Mouse (Mus musculus) lung, embryonic 14.5 days (tissue): Measurements from ENCODE around the gene Colgalt1. TPM values are rescaled to one million over a fixed set of nuclear protein-coding genes. Genes with fewer than 3 reads are reported as not detected.
A peak's percentile ranks its signal among the peaks of the same experiment; 100 is the strongest.

Experiments used
- ATAC-seq: fragments of 200-750 bp; cut with Nextera tagmentation; 2 replicates; pipeline ENCODE4 v1.8.0; 2017; ENCODE audit warnings: mild to moderate bottlenecking, moderate TSS enrichment, moderate library complexity; ENCODE audit not compliant: insufficient read depth
- DNase-seq: peaks from one replicate; pipeline ENCODE4 v3.0.0-alpha.2; 2015
- H3K27ac ChIP-seq: fragments of 300-500 bp; sonication (generic); 2 replicates; pipeline ENCODE4 v1.5.1; 2014; ENCODE audit warnings: low read depth, mild to moderate bottlenecking, moderate library complexity
- H3K27me3 ChIP-seq: fragments of 300-500 bp; sonication (generic); 2 replicates; pipeline ENCODE4 v1.6.1; 2014; ENCODE audit warnings: low read length, control low read depth; ENCODE audit not compliant: insufficient read depth
- H3K36me3 ChIP-seq: fragments of 300-500 bp; sonication (generic); 2 replicates; pipeline ENCODE4 v1.6.1; 2014; ENCODE audit warnings: control low read depth; ENCODE audit not compliant: insufficient read depth
- H3K4me1 ChIP-seq: fragments of 300-500 bp; sonication (generic); 2 replicates; pipeline ENCODE4 v1.6.1; 2014; ENCODE audit warnings: antibody characterized with exemption, control low read depth; ENCODE audit not compliant: insufficient read depth
- H3K4me2 ChIP-seq: fragments of 300-500 bp; sonication (generic); 2 replicates; pipeline ENCODE4 v1.6.1; 2014; ENCODE audit warnings: mild to moderate bottlenecking
- H3K4me3 ChIP-seq: fragments of 300-500 bp; sonication (generic); 2 replicates; pipeline ENCODE4 v1.5.1; 2014; ENCODE audit warnings: low read depth, low read length
- H3K9ac ChIP-seq: fragments of 300-500 bp; sonication (generic); 2 replicates; pipeline ENCODE4 v1.6.1; 2014
- H3K9me3 ChIP-seq: fragments of 300-500 bp; sonication (generic); 2 replicates; pipeline ENCODE4 v1.6.1; 2016; ENCODE audit warnings: low read depth, low read length, control low read depth
- CTCF ChIP-seq: IDR thresholded peaks from 2 replicates; pipeline ENCODE4 v1.5.1; 2016; ENCODE audit warnings: antibody characterized with exemption, low read depth
- WGBS: fragments of 180-500 bp; shearing (Covaris S2); extraction: QIAGEN DNeasy Blood & Tissue Kit; methylation state at CpG from one replicate; pipeline ENCODE4 v1.1.7; 2014; 5-methylcytosine and 5-hydroxymethylcytosine counted together
- polyA plus RNA-seq: library from polyadenylated mRNA; unstranded; fragments of >200 nt; fragmentation: Nextera tagmentation; extraction: Ambion mirVana; gene quantifications from 2 replicates; pipeline ENCODE4 v1.2.1, GENCODE M21; 2014

Gene Colgalt1
- polyA plus RNA-seq, 1 experiment from 2014 or later: 90.5 TPM

DNA sequence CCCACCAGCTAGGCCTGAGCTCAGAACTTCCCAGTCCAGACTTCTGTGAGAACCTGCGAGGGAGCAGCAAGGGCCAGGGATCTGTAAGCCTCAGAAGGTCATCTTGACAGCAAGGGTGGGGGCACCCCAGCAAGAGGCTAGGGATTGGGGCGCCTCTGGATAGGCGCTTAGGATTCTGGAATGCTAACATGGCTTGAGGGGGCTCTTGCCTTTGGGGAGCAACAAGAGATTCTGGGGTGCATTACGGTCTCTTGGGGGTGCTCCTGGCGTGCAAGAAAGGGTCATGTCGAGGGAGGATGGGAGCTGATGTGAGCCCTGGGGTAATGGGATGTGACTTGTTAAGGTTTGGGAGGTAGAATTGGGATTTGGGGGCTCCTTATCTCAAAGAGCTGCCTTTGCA lies 41.9 kb upstream of the Colgalt1 start:
- DNase-seq (no peak), ATAC-seq (no peak)
- H3K9ac ChIP-seq: peak overlapping the region; percentile 20; the same call in 1 of the 2 replicates
- 19% methylated on average over 6 of the region's 6 CpGs for WGBS
- H3K4me3 ChIP-seq: peak overlapping the region; percentile 52
- 0 out of 2 replicates have a peak, but pooled peaks cover 6% of the 10 kb centered on the region for H3K27me3 ChIP-seq
- H3K4me2 ChIP-seq: peak overlapping the region; percentile 80
- no peaks in the 10 kb centered on the region for H3K36me3 ChIP-seq
- H3K9me3 ChIP-seq: no peaks in the 10 kb centered on the region
- peak overlapping the region; percentile 83; the same call in 1 of the 2 replicates for H3K27ac ChIP-seq
- TF ChIP-seq CTCF: no peak
- H3K4me1 ChIP-seq: peaks cover 7% of the 10 kb centered on the region; the same call in 1 of the 2 replicates

DNA sequence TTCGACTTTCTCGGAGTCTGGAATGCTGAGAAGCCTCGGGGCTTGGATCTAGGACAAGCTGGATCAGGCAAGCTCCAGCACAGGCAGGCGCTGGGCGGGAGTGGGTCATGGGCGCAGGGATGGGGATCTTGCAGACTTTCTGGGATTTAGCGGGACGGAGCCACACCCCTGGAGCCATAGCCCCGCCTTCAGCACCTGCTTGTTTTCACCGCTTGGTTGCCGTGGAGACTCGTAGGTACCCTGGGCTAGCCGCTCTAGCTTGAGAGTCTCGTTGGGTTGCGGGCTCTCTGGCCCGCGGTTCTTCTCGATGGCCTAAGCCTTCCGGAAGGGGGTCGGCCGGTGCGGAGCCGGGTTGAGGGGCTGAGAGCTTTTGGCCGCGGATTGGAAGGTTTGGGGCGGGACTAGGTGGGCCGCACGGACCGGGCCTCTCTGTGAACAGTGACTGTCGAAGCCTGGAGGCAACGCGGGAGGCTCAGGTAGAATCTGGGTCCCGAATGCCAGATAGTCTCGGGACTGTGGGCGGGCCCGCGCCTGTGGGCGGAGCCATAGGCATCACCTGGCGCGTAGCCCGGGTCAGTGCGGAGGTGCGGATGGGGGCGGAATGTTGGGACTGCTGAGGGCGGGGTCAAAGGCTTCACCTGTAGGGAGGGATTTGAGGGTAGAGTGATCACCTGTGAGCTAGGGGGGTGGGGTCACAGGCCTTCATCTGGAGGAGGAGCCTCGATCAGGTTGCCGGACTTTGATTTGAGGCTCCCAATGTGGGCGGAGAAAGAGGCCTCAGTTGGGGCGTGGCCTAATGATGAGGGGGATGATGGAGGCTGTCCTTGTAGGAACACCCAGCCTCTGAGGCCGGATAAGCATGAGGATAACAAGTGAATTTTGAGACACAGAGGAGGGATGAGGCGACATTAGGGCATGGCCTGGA lies 41.2 kb upstream of the Colgalt1 start:
- DNase-seq (peak; percentile 93), ATAC-seq (peak; percentile 76)
- Histone ChIP-seq H3K9ac (peak overlapping the region; percentile 31), H3K4me2 (peak overlapping the region; percentile 80), H3K4me3 (peak overlapping the region; percentile 52), H3K27me3 (0 out of 2 replicates have a peak, but pooled peaks cover 6% of the 10 kb centered on the region), H3K36me3 (no peaks in the 10 kb centered on the region), H3K9me3 (no peaks in the 10 kb centered on the region), H3K27ac (peak overlapping the region; percentile 83), H3K4me1 (peaks cover 7% of the 10 kb centered on the region; the same call in 1 of the 2 replicates)
- TF ChIP-seq CTCF: no peak
- under 1% methylated on average over 51 of the region's 51 CpGs for WGBS

DNA sequence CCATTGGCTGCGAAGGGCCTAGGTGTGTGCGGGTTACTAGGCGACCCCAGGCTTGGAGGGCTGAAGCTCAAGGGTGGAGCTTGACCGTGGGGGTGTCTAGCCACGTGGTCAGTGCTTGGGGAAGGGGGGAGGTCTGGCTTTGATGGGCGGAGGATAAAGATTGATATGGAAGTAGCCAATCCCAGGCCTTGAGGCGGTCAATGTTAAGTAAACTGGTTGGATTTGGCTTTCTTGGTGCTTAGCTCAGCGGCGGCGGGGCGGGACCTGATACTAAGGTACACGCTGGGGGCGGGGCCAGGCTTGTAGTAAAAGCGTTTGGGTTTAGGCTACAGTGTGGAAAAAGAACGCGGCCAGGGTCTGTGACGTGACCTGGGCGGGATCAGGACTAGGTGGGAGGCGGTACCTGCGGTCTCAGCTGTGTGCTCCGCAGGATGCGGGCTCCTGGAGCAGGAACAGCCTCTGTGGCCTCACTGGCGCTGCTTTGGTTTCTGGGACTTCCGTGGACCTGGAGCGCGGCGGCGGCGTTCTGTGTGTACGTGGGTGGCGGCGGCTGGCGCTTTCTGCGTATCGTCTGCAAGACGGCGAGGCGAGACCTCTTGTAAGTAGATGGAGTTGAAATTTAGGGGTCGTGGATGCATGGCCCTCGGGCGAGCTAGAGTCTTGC lies 40.4 kb upstream of the Colgalt1 start:
- no peaks in the 10 kb centered on the region for H3K9me3 ChIP-seq
- ATAC-seq (peak; percentile 90), DNase-seq (peak; percentile 95)
- H3K4me1 ChIP-seq: peaks cover 7% of the 10 kb centered on the region; the same call in 1 of the 2 replicates
- peak overlapping the region; percentile 62; the same call in 1 of the 2 replicates for H3K27ac ChIP-seq
- H3K4me2 ChIP-seq: peak overlapping the region; percentile 80
- no peak for TF ChIP-seq CTCF
- WGBS: under 1% methylated on average over 41 of the region's 41 CpGs
- H3K36me3 ChIP-seq: no peaks in the 10 kb centered on the region
- peak overlapping the region; percentile 63 for H3K9ac ChIP-seq
- H3K27me3 ChIP-seq: 0 out of 2 replicates have a peak, but pooled peaks cover 6% of the 10 kb centered on the region
- H3K4me3 ChIP-seq: peak overlapping the region; percentile 52

DNA sequence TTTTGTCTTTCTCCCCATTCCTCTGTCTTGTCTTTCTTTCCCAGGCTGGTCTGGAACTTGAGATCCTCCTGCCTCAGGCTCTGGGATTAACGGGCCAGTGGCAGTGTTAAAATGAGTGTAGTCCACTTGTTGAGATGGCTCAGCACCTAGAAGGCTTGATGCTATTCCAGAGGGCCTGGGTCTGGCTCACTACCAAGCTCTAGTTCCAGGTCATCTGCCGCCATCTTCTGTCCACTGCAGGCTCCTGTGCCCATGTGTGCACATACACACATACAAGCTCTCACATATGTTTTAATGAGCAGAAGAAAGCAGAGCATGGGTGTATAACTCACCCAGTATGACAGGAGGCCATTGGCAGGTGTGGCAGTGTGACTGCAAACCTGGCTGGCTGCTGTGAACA lies 38.7 kb upstream of the Colgalt1 start:
- peaks cover 7% of the 10 kb centered on the region; the same call in 1 of the 2 replicates for H3K4me1 ChIP-seq
- ATAC-seq (no peak), DNase-seq (no peak)
- H3K9ac ChIP-seq: no peak overlapping the region
- no peak for TF ChIP-seq CTCF
- H3K4me2 ChIP-seq: no peak overlapping the region; the same call in 1 of the 2 replicates
- no peak overlapping the region for H3K4me3 ChIP-seq
- 82% methylated on average over 2 of the region's 2 CpGs for whole genome bisulfite sequencing
- no peaks in the 10 kb centered on the region for H3K36me3 ChIP-seq
- 0 out of 2 replicates have a peak, but pooled peaks cover 6% of the 10 kb centered on the region for H3K27me3 ChIP-seq
- no peaks in the 10 kb centered on the region for H3K9me3 ChIP-seq
- no peak overlapping the region for H3K27ac ChIP-seq

DNA sequence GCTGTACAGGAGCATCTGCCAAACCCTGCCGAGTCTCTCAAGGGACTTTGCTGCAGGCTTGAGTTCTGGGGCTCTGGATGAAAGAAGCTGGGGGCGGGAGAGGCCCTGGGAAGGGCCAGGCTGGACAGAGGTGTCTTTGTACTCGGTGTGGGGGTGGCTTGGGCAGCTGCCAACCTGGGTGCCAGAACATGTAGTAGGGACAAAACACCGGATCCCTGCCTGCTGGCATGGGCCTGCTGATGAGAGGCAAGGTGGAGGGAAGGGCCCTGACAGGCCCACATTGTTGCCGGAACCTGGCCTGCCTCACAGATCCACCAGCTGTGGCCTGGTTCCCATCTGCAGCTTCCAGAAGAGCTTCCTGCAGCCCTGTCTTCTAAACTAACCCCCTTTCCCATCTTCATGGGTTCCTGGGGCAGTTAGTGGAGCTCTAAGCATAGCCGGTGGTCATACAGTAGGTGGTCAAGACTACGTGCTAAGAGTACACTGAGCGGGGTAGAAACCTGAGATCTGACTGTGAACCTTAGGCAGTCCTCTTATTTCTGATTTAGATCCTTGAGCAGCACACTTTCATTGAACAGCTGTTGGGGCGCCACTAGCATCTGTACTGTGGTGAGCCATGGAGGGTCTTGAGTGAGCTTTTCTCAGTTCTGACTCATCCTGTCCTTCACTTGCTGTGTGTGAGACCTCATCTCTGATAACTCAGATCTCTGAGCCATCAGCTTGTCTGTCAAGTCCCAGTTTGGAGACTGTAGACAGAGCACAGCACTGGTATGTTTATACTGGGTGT lies 37.8 kb upstream of the Colgalt1 start:
- peak; percentile 71 for DNase-seq
- H3K4me3 ChIP-seq: no peak overlapping the region
- H3K9ac ChIP-seq: 0 out of 2 replicates have a peak overlapping the region, but pooled peaks have one; percentile 28
- no peak for TF ChIP-seq CTCF
- peak overlapping the region; percentile 58 for H3K27ac ChIP-seq
- no peak for ATAC-seq
- H3K36me3 ChIP-seq: no peaks in the 10 kb centered on the region
- 67% methylated on average over 9 of the region's 9 CpGs for WGBS
- H3K4me2 ChIP-seq: 0 out of 2 replicates have a peak overlapping the region, but pooled peaks have one; percentile 13
- H3K4me1 ChIP-seq: peaks cover 7% of the 10 kb centered on the region; the same call in 1 of the 2 replicates
- no peaks in the 10 kb centered on the region for H3K9me3 ChIP-seq
- 0 out of 2 replicates have a peak, but pooled peaks cover 6% of the 10 kb centered on the region for H3K27me3 ChIP-seq

DNA sequence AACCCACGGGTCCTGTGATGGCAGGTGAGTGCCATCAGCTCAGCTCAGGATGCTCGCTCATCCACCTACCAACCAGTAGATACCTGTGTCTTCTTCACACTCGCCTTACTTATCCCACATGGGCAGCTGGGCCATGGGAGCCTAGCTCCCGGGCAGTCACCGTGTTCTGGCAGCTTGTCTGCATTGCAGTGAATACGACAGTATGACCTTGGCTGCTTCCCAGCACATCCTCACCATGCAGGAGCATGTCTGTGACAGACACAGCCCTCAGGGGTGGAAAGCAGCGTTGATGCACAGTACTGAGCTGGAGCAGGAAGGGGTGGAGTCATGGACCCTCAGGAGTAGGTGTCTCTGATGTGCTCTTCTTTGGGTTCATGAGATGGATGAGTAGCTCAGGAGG lies 36.4 kb upstream of the Colgalt1 start:
- DNase-seq (no peak), ATAC-seq (no peak)
- Histone ChIP-seq H3K9me3 (no peaks in the 10 kb centered on the region), H3K4me1 (no peaks in the 10 kb centered on the region), H3K4me2 (no peak overlapping the region), H3K27ac (no peak overlapping the region), H3K9ac (no peak overlapping the region), H3K4me3 (no peak overlapping the region), H3K36me3 (no peaks in the 10 kb centered on the region), H3K27me3 (no peaks in the 10 kb centered on the region)
- 65% methylated on average over 7 of the region's 7 CpGs for WGBS
- TF ChIP-seq CTCF: no peak
